Mouse (Mus musculus) embryonic facial prominence, embryonic 10.5 days (tissue): ENCODE data around the gene Arrdc2. TPM values are rescaled to one million over a fixed set of nuclear protein-coding genes. Genes with fewer than 3 reads are reported as not detected.
A peak's percentile ranks its signal among the peaks of the same experiment; 100 is the strongest.

ENCODE experiments used
- DNase-seq: peaks from one replicate; pipeline ENCODE4 v3.0.0-alpha.2; 2017; ENCODE audit warnings: low spot score
- H3K27ac ChIP-seq: fragments of 300-500 bp; sonication (generic); replicated peaks from 2 replicates; pipeline ENCODE4 v1.5.1; 2016; ENCODE audit warnings: mild to moderate bottlenecking
- H3K27me3 ChIP-seq: fragments of 300-500 bp; sonication (generic); replicated peaks from 2 replicates; pipeline ENCODE4 v1.6.1; 2016; ENCODE audit warnings: low read depth, mild to moderate bottlenecking; ENCODE audit not compliant: poor library complexity, severe bottlenecking
- H3K36me3 ChIP-seq: fragments of 300-500 bp; sonication (generic); replicated peaks from 2 replicates; pipeline ENCODE4 v1.6.1; 2016; ENCODE audit warnings: mild to moderate bottlenecking, moderate library complexity
- H3K4me1 ChIP-seq: fragments of 300-500 bp; sonication (generic); 2 replicates; pipeline ENCODE4 v1.6.1; 2016
- H3K4me3 ChIP-seq: fragments of 300-500 bp; sonication (generic); 2 replicates; pipeline ENCODE4 v1.5.1; 2016; ENCODE audit warnings: mild to moderate bottlenecking, moderate library complexity
- H3K9me3 ChIP-seq: fragments of 300-500 bp; sonication (generic); 2 replicates; pipeline ENCODE4 v1.6.1; 2016; ENCODE audit warnings: mild to moderate bottlenecking
- WGBS: fragments of 180-500 bp; shearing (Covaris S2); methylation state at CpG from one replicate; pipeline ENCODE4 v1.1.7; 2016; 5-methylcytosine and 5-hydroxymethylcytosine counted together
- polyA plus RNA-seq: library from polyadenylated mRNA; unstranded; fragments of >200 nt; fragmentation: Nextera tagmentation; extraction: Ambion mirVana; gene quantifications from 2 replicates; pipeline ENCODE4 v1.2.1, GENCODE M21; 2016

The Arrdc2 gene
- polyA plus RNA-seq, 1 experiment from 2014 or later, result 5.8 TPM

- no peaks in the 10 kb centered on the region for H3K9me3 ChIP-seq
Measured at GRCm38 (mm10) chr8:70844523-70844922, 5.0 kb upstream of the Arrdc2 start.

GRCm38 (mm10) chr8:70843941-70844340 lies 4.4 kb upstream of the Arrdc2 start:
- peaks cover 33% of the 10 kb centered on the region for H3K4me1 ChIP-seq
- no peaks in the 10 kb centered on the region for H3K9me3 ChIP-seq
- H3K27me3 ChIP-seq, result peaks cover 41% of the 10 kb centered on the region
- DNase-seq, result no peak
- H3K27ac ChIP-seq, result peak overlapping the region; percentile 62
- 90% methylated on average over 8 of the region's 8 CpGs for WGBS
- H3K36me3 ChIP-seq, result no peaks in the 10 kb centered on the region
- peak overlapping the region; percentile 27 for H3K4me3 ChIP-seq

More at GRCm38 (mm10) chr8:70844523-70844922, 5.0 kb upstream of the Arrdc2 start:
- peaks cover 42% of the 10 kb centered on the region for H3K27me3 ChIP-seq
- DNase-seq, result peak; percentile 94
- no peaks in the 10 kb centered on the region for H3K36me3 ChIP-seq
- under 1% methylated on average over 6 of the region's 6 CpGs for WGBS
- peaks cover 30% of the 10 kb centered on the region for H3K4me1 ChIP-seq
- H3K4me3 ChIP-seq, result peak overlapping the region; percentile 27
- peak overlapping the region; percentile 62 for H3K27ac ChIP-seq

- DNase-seq, result no peak
- WGBS, result 86% methylated on average over 5 of the region's 5 CpGs
- Histone ChIP-seq H3K36me3 (no peaks in the 10 kb centered on the region), H3K4me1 (peaks cover 39% of the 10 kb centered on the region), H3K4me3 (no peak overlapping the region), H3K27me3 (peaks cover 34% of the 10 kb centered on the region), H3K27ac (no peak overlapping the region), H3K9me3 (no peaks in the 10 kb centered on the region)
Measured at GRCm38 (mm10) chr8:70843214-70843773, 3.8 kb upstream of the Arrdc2 start.

- no peak for DNase-seq
- Histone ChIP-seq H3K36me3 (no peaks in the 10 kb centered on the region), H3K4me1 (peaks cover 39% of the 10 kb centered on the region), H3K9me3 (no peaks in the 10 kb centered on the region), H3K27ac (no peak overlapping the region), H3K4me3 (0 out of 2 replicates have a peak overlapping the region, but pooled peaks have one; percentile 19), H3K27me3 (peaks cover 26% of the 10 kb centered on the region)
- WGBS, result 75% methylated on average over 25 of the region's 25 CpGs
Measured at GRCm38 (mm10) chr8:70842484-70842883, 3.0 kb upstream of the Arrdc2 start.

GRCm38 (mm10) chr8:70841147-70842072 lies 1.9 kb upstream of the Arrdc2 start:
- peak overlapping the region; percentile 19; the same call in 1 of the 2 replicates for H3K4me3 ChIP-seq
- peaks cover 19% of the 10 kb centered on the region; the same call in 1 of the 2 replicates for H3K27me3 ChIP-seq
- WGBS, result 40% methylated on average over 22 of the region's 22 CpGs
- peaks cover 44% of the 10 kb centered on the region for H3K4me1 ChIP-seq
- H3K36me3 ChIP-seq, result peaks cover 7% of the 10 kb centered on the region; the same call in 1 of the 2 replicates
- H3K9me3 ChIP-seq, result no peaks in the 10 kb centered on the region
- peak; percentile 94 for DNase-seq
- peak overlapping the region; percentile 52 for H3K27ac ChIP-seq

GRCm38 (mm10) chr8:70840590-70840989 lies 1.1 kb upstream of the Arrdc2 start:
- 55% methylated on average over 10 of the region's 10 CpGs for WGBS
- H3K27ac ChIP-seq, result peak overlapping the region; percentile 52

GRCm38 (mm10) chr8:70838654-70839407 lies 689 bp downstream of the Arrdc2 start:
- DNase-seq, result no peak
- Histone ChIP-seq H3K27ac (peak overlapping the region; percentile 90), H3K9me3 (no peaks in the 10 kb centered on the region), H3K36me3 (peaks cover 28% of the 10 kb centered on the region), H3K4me3 (peak overlapping the region; percentile 76), H3K27me3 (0 out of 2 replicates have a peak, but pooled peaks cover 8% of the 10 kb centered on the region), H3K4me1 (peaks cover 35% of the 10 kb centered on the region)
- 4% methylated on average over 66 of the region's 66 CpGs for WGBS

More at GRCm38 (mm10) chr8:70840590-70840989, 1.1 kb upstream of the Arrdc2 start:
- H3K4me3 ChIP-seq, result no peak overlapping the region
- H3K27me3 ChIP-seq, result 0 out of 2 replicates have a peak, but pooled peaks cover 13% of the 10 kb centered on the region
- H3K36me3 ChIP-seq, result peaks cover 13% of the 10 kb centered on the region
- no peak for DNase-seq
- no peaks in the 10 kb centered on the region for H3K9me3 ChIP-seq
- H3K4me1 ChIP-seq, result peaks cover 44% of the 10 kb centered on the region

GRCm38 (mm10) chr8:70836666-70837065 lies 2.9 kb downstream of the Arrdc2 start:
- Histone ChIP-seq H3K4me1 (peaks cover 54% of the 10 kb centered on the region), H3K9me3 (no peaks in the 10 kb centered on the region), H3K4me3 (no peak overlapping the region), H3K36me3 (peaks cover 28% of the 10 kb centered on the region), H3K27me3 (no peaks in the 10 kb centered on the region), H3K27ac (no peak overlapping the region)
- 88% methylated on average over 12 of the region's 12 CpGs for WGBS
- no peak for DNase-seq

- 91% methylated on average over 3 of the region's 3 CpGs for WGBS
- no peaks in the 10 kb centered on the region for H3K9me3 ChIP-seq
- no peak overlapping the region for H3K4me3 ChIP-seq
- no peak overlapping the region for H3K27ac ChIP-seq
- peaks cover 44% of the 10 kb centered on the region for H3K4me1 ChIP-seq
- peaks cover 28% of the 10 kb centered on the region for H3K36me3 ChIP-seq
- no peaks in the 10 kb centered on the region for H3K27me3 ChIP-seq
- DNase-seq, result no peak
Measured at GRCm38 (mm10) chr8:70834071-70834470, 5.4 kb downstream of the Arrdc2 start.

GRCm38 (mm10) chr8:70833520-70833919 lies 6.0 kb downstream of the Arrdc2 start:
- peaks cover 28% of the 10 kb centered on the region for H3K36me3 ChIP-seq
- H3K27ac ChIP-seq, result peak overlapping the region; percentile 54
- no peaks in the 10 kb centered on the region for H3K9me3 ChIP-seq
- no peak overlapping the region for H3K4me3 ChIP-seq
- WGBS, result 44% methylated on average over 15 of the region's 15 CpGs
- no peaks in the 10 kb centered on the region for H3K27me3 ChIP-seq
- no peak for DNase-seq
- H3K4me1 ChIP-seq, result peaks cover 39% of the 10 kb centered on the region

GRCm38 (mm10) chr8:70833018-70833482 lies 6.5 kb downstream of the Arrdc2 start:
- 65% methylated on average over 9 of the region's 9 CpGs for WGBS
- DNase-seq, result no peak
- Histone ChIP-seq H3K9me3 (no peaks in the 10 kb centered on the region), H3K4me1 (peaks cover 37% of the 10 kb centered on the region), H3K27me3 (no peaks in the 10 kb centered on the region), H3K4me3 (peak overlapping the region; percentile 5; the same call in 1 of the 2 replicates), H3K36me3 (peaks cover 28% of the 10 kb centered on the region), H3K27ac (peak overlapping the region; percentile 54; the same call in 1 of the 2 replicates)

GRCm38 (mm10) chr8:70832371-70832770 lies 7.1 kb downstream of the Arrdc2 start:
- WGBS, result 69% methylated on average over 11 of the region's 11 CpGs
- DNase-seq, result no peak
- H3K4me3 ChIP-seq, result no peak overlapping the region
- H3K4me1 ChIP-seq, result peaks cover 37% of the 10 kb centered on the region
- no peaks in the 10 kb centered on the region for H3K9me3 ChIP-seq
- H3K27ac ChIP-seq, result peak overlapping the region; percentile 54; the same call in 1 of the 2 replicates
- H3K36me3 ChIP-seq, result peaks cover 28% of the 10 kb centered on the region
- no peaks in the 10 kb centered on the region for H3K27me3 ChIP-seq
